In genomic region chr11:113291781-113292714, GRCm38 (mm10) we compare ENCODE assay signal across 8 mouse cellular contexts.
A peak's percentile ranks its signal among the peaks of the same experiment; 100 is the strongest.
DNase-seq lines count a peak whose midpoint lies in the region; ATAC-seq lines count a peak whose summit lies in the region.

No protein-coding gene starts in this region.

- intact Hi-C loops in heart, postnatal 25 days (cut with DNase I) = no loop called here
- intact Hi-C loops in left cerebral cortex, postnatal 36 days (cut with DNase I) = loop anchor here (5.0 kb wide), 1 partner anchor 70 kb away; no protein-coding TSS in a partner anchor

- H3K9me3 ChIP-seq in kidney, embryonic 15.5 days (replicated peaks) = no peaks in the 10 kb centered on the region
- H3K9me3 ChIP-seq in neural tube, embryonic 11.5 days (ENCODE audit: control insufficient read depth, low read length) = no peaks in the 10 kb centered on the region

- H3K4me3 ChIP-seq in kidney, embryonic 15.5 days (replicated peaks) = no peak overlapping the region
- no peak overlapping the region for H3K4me3 ChIP-seq in neural tube, embryonic 11.5 days (ENCODE audit: low read depth, low read length)

- DNase-seq in kidney, adult 11 months = no peak
- DNase-seq in embryo, embryonic 11 days = peak; percentile 56
- peak; percentile 34 for DNase-seq in heart, postnatal 25 days (ENCODE audit: low spot score)
- peak; percentile 50 for DNase-seq in neural tube, embryonic 11.5 days (ENCODE audit: low spot score)
- no peak for DNase-seq in left cerebral cortex, postnatal 36 days (ENCODE audit: low spot score in 2 of 2)
- no peak for DNase-seq in right cerebral cortex, postnatal 14 days

- no peak for ATAC-seq in kidney, embryonic 15.5 days (replicated peaks; ENCODE audit: low FRiP score)
- ATAC-seq in neural tube, embryonic 11.5 days (ENCODE audit: insufficient read depth, low FRiP score, low TSS enrichment) = no peak
- ATAC-seq in megakaryocyte, adult 5-6 weeks (ENCODE audit: poor library complexity, severe bottlenecking) = no peak

- no peaks in the 10 kb centered on the region for H3K36me3 ChIP-seq in kidney, embryonic 15.5 days
- no peaks in the 10 kb centered on the region for H3K36me3 ChIP-seq in neural tube, embryonic 11.5 days (ENCODE audit: control insufficient read depth, insufficient read depth, low read length)

- H3K9ac ChIP-seq in kidney, embryonic 15.5 days = no peak overlapping the region
- no peak overlapping the region for H3K9ac ChIP-seq in neural tube, embryonic 11.5 days (ENCODE audit: low read length)

- peak overlapping the region; percentile 51 for H3K27ac ChIP-seq in kidney, embryonic 15.5 days
- H3K27ac ChIP-seq in neural tube, embryonic 11.5 days (ENCODE audit: low read depth, low read length) = peak overlapping the region; percentile 11

- H3K4me2 ChIP-seq in kidney, embryonic 15.5 days = no peak overlapping the region
- H3K4me2 ChIP-seq in neural tube, embryonic 11.5 days (ENCODE audit: low read depth) = no peak overlapping the region

- H3K4me1 ChIP-seq in kidney, embryonic 15.5 days = peaks cover 28% of the 10 kb centered on the region
- peaks cover 16% of the 10 kb centered on the region for H3K4me1 ChIP-seq in neural tube, embryonic 11.5 days (ENCODE audit: control insufficient read depth, insufficient read depth, low read length)

- 50% methylated on average over 17 of the region's 17 CpGs for WGBS in kidney, embryonic 15.5 days
- 42% methylated on average over 17 of the region's 17 CpGs for WGBS in neural tube, embryonic 11.5 days

- no peaks in the 10 kb centered on the region for H3K27me3 ChIP-seq in kidney, embryonic 15.5 days
- no peaks in the 10 kb centered on the region for H3K27me3 ChIP-seq in neural tube, embryonic 11.5 days (ENCODE audit: control insufficient read depth, insufficient read depth, low read length)

Comparison
In these comparisons a context has a peak if more than half of its experiments do, and no peak if none do; other contexts are left out.
1. DNase-seq: peak in embryo, embryonic 11 days (single experiment), heart, postnatal 25 days (single experiment) and neural tube, embryonic 11.5 days (single experiment); none in kidney, adult 11 months (single experiment), left cerebral cortex, postnatal 36 days (0 of 2) and right cerebral cortex, postnatal 14 days (single experiment).